Mouse (Mus musculus) forebrain, postnatal 0 days (tissue): Measurements from ENCODE around the gene Hspg2. TPM values are rescaled to one million over a fixed set of nuclear protein-coding genes. Genes with fewer than 3 reads are reported as not detected.

Experiments used
- ATAC-seq: fragments of 200-750 bp; cut with Nextera tagmentation; 2 replicates; pipeline ENCODE4 v1.8.0; 2017; ENCODE audit warnings: mild to moderate bottlenecking, moderate library complexity
- DNase-seq: peaks from one replicate; pipeline ENCODE4 v3.0.0-alpha.2; 2015
- H3K27ac ChIP-seq: fragments of 300-500 bp; sonication (generic); 2 replicates; pipeline ENCODE4 v1.5.1; 2014; ENCODE audit warnings: low read depth, mild to moderate bottlenecking, antibody characterized with exemption, low read length, moderate library complexity, mixed read lengths
- H3K27me3 ChIP-seq: fragments of 300-500 bp; sonication (generic); 2 replicates; pipeline ENCODE4 v1.6.1; 2014; ENCODE audit warnings: mild to moderate bottlenecking, low read length, mixed read lengths; ENCODE audit not compliant: insufficient read depth
- H3K36me3 ChIP-seq: fragments of 300-500 bp; sonication (generic); 2 replicates; pipeline ENCODE4 v1.6.1; 2014; ENCODE audit warnings: mild to moderate bottlenecking, moderate library complexity; ENCODE audit not compliant: insufficient read depth
- H3K4me1 ChIP-seq: fragments of 300-500 bp; sonication (generic); 2 replicates; pipeline ENCODE4 v1.6.1; 2014; ENCODE audit warnings: antibody characterized with exemption; ENCODE audit not compliant: insufficient read depth
- H3K4me2 ChIP-seq: fragments of 300-500 bp; sonication (generic); 2 replicates; pipeline ENCODE4 v1.6.1; 2014; ENCODE audit warnings: low read depth, mild to moderate bottlenecking, moderate library complexity
- H3K4me3 ChIP-seq: fragments of 300-500 bp; sonication (generic); 2 replicates; pipeline ENCODE4 v1.5.1; 2014; ENCODE audit warnings: low read depth, low read length, mixed read lengths
- H3K9ac ChIP-seq: fragments of 300-500 bp; sonication (generic); 2 replicates; pipeline ENCODE4 v1.6.1; 2014; ENCODE audit warnings: mild to moderate bottlenecking
- H3K9me3 ChIP-seq: fragments of 300-500 bp; sonication (generic); 2 replicates; pipeline ENCODE4 v1.6.1; 2016; ENCODE audit warnings: low read length
- CTCF ChIP-seq: sonication (generic); IDR thresholded peaks from 2 replicates; pipeline ENCODE4 v1.5.1; 2016; ENCODE audit warnings: antibody characterized with exemption, control low read depth, low read depth
- WGBS: fragments of 180-500 bp; shearing (Covaris S2); extraction: QIAGEN DNeasy Blood & Tissue Kit; methylation state at CpG from one replicate; pipeline ENCODE4 v1.1.7; 2014; 5-methylcytosine and 5-hydroxymethylcytosine counted together
- polyA plus RNA-seq: library from polyadenylated mRNA; unstranded; fragments of >200 nt; fragmentation: Nextera tagmentation; extraction: Ambion mirVana; gene quantifications from 2 replicates; pipeline ENCODE4 v1.2.1, GENCODE M21; 2015
- total RNA-seq: library from RNA; depleted of rRNA; stranded (reverse); fragments of >200 nt; gene quantifications from 2 replicates; pipeline ENCODE4 v1.2.3, GENCODE M21; 2014

Gene Hspg2
- total and polyA plus RNA-seq, 2 experiments from 2014 or later = 2.3 to 22.6 TPM

GRCm38 (mm10) chr4:137589586-137589985, 121.0 kb downstream of the Hspg2 start:
- no peak for ATAC-seq
- no peak overlapping the region for H3K9ac ChIP-seq
- no peaks in the 10 kb centered on the region; the same call in 1 of the 2 replicates for H3K27me3 ChIP-seq
- no peaks in the 10 kb centered on the region for H3K9me3 ChIP-seq
- H3K27ac ChIP-seq = no peak overlapping the region
- no peak overlapping the region for H3K4me2 ChIP-seq
- no peak for TF ChIP-seq CTCF
- no peaks in the 10 kb centered on the region for H3K4me1 ChIP-seq
- no peaks in the 10 kb centered on the region for H3K36me3 ChIP-seq
- H3K4me3 ChIP-seq = no peak overlapping the region
- WGBS = 83% methylated on average over 3 of the region's 3 CpGs
- no peak for DNase-seq

DNA sequence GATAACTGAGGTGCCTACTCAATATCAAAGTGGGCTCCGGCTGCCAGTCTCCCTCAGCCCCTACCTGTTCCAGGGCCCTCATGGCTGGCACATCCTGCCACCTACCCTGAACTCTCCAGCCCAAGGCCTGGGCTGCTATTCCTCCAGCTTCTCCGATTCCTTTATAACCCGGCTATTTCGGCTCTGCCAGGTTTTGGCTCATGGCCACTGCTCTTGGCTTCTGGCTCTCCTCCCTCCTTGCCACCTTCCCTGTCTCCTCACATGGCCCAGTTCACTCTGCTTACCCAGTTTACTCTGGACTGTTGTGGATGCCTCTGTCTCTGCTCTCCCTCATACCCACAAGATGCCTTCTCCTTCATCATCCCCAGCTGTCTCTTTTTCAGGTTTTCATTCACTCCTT, 122.4 kb downstream of the Hspg2 start:
- Histone ChIP-seq H3K27me3 (no peaks in the 10 kb centered on the region; the same call in 1 of the 2 replicates), H3K4me1 (peaks cover 12% of the 10 kb centered on the region), H3K9ac (no peak overlapping the region), H3K27ac (no peak overlapping the region), H3K4me2 (no peak overlapping the region), H3K9me3 (no peaks in the 10 kb centered on the region), H3K4me3 (no peak overlapping the region), H3K36me3 (no peaks in the 10 kb centered on the region)
- WGBS = 71% methylated on average over 4 of the region's 4 CpGs
- DNase-seq (no peak), ATAC-seq (no peak)
- no peak for TF ChIP-seq CTCF

DNA sequence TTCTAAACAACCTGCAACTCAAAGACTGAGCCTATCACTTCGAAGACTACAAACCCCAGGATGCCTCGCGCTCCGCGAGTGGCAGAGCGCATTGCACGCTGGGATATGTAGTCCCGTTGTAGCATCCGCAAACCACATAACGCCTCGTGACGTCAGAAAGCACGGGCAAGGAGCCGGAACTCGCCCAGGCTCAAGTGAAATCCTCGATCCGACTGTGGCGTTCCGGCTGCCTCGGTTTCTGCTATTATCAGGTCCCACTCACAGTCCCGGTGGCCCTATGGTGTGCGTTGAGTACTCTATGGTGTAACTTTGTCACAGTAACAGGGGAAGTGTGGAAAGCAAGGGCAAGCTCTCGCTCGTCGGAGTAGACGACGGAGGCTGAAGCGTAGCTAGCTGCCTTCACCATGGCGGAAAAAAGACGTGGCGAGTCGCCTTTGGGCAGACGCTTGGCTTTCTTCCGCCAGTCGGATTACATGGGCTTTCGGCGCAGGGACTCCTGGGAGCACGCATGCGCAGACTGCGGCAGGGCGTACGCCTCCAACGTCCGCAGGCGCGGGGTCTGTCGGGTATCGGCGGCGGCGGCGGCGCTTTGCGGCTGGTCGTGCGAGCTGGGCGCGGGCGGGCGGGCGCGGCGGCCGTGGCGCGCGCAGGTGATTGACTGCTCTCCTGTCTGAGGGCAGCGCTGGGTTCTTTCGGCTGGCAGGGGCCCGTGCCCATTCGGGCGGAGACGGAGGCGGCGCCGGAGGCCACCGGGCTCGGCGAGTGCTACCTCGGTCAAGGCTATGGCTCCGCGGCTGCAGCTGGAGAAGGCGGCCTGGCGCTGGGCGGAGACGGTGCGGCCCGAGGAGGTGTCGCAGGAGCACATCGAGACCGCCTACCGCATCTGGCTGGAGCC, 125.3 kb downstream of the Hspg2 start, which contains the start of gene Usp48:
Gene Usp48 (plus strand): TSS at position 155 of the 895 bp plus-strand sequence.
- Histone ChIP-seq H3K9me3 (no peaks in the 10 kb centered on the region), H3K4me1 (peaks cover 18% of the 10 kb centered on the region), H3K9ac (peak within 1 kb of the TSS; percentile 90), H3K27ac (peak within 1 kb of the TSS; percentile 99), H3K27me3 (no peaks in the 10 kb centered on the region), H3K4me3 (peak within 1 kb of the TSS; percentile 97), H3K4me2 (peak within 1 kb of the TSS; percentile 70), H3K36me3 (no peaks in the 10 kb centered on the region)
- TF ChIP-seq CTCF = 0 out of 2 replicates have a peak, but pooled peaks have one; percentile 12
- 1% methylated on average over 92 of the region's 92 CpGs for WGBS
- DNase-seq (peak; percentile 100), ATAC-seq (peak; percentile 95)

DNA sequence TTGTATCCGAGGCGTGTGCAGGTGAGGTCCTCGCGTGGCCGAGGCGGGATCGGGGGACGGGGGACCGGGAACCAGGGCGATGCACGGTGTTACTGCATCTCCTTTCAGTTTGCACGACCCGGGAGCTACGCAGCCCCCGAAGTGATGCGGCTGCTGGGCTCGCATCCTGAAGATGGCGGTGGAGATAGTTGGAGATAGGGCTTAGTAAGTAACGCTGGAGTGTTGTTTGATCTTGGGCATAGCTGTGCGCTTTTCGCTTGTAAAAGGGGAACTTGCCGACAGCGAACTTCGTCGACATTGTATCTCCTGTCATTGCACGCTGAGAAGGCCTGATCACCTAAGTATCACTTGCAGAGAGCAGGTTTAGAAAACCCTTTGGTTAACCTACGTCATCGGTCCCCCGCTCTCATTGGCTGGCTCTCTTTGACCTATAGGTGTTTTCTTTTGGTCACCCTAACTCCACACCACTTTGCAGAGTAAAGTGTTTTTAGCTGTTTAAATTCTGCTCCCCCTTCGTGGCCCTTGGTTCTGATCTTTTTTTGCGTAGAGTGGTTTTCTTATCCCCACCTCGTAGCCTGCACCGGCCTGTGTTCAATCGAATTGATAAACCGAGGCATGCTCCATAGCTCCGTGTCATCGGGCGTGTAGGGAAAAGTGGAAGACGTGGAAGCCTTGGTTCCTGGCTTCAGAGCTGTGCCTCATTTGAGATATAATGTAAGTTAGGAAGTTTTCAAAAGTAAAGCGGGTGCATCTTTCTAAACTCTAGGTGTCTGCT, 126.1 kb downstream of the Hspg2 start:
- peak; percentile 33 for ATAC-seq
- peaks cover 18% of the 10 kb centered on the region for H3K4me1 ChIP-seq

GRCm38 (mm10) chr4:137597098-137597630, 128.6 kb downstream of the Hspg2 start:
- Histone ChIP-seq H3K36me3 (no peaks in the 10 kb centered on the region), H3K9ac (no peak overlapping the region), H3K4me3 (no peak overlapping the region), H3K4me2 (no peak overlapping the region), H3K4me1 (peaks cover 18% of the 10 kb centered on the region), H3K9me3 (no peaks in the 10 kb centered on the region), H3K27ac (no peak overlapping the region), H3K27me3 (no peaks in the 10 kb centered on the region)
- 92% methylated on average over 4 of the region's 4 CpGs for WGBS
- TF ChIP-seq CTCF = no peak
- no peak for DNase-seq
- no peak for ATAC-seq

More for the DNA sequence above, 126.1 kb downstream of the Hspg2 start:
- Histone ChIP-seq H3K27ac (peak overlapping the region; percentile 99), H3K27me3 (no peaks in the 10 kb centered on the region), H3K9ac (peak overlapping the region; percentile 90), H3K36me3 (no peaks in the 10 kb centered on the region), H3K4me2 (peak overlapping the region; percentile 70), H3K9me3 (no peaks in the 10 kb centered on the region), H3K4me3 (peak overlapping the region; percentile 97)
- peak; percentile 9; the same call in 1 of the 2 replicates for TF ChIP-seq CTCF
- peak; percentile 71 for DNase-seq
- 5% methylated on average over 40 of the region's 40 CpGs for WGBS

GRCm38 (mm10) chr4:137598577-137598976, 130.0 kb downstream of the Hspg2 start:
- H3K9me3 ChIP-seq = no peaks in the 10 kb centered on the region
- no peaks in the 10 kb centered on the region for H3K36me3 ChIP-seq
- H3K4me2 ChIP-seq = no peak overlapping the region
- TF ChIP-seq CTCF = no peak
- no peak for DNase-seq
- no peak overlapping the region for H3K4me3 ChIP-seq
- 76% methylated on average over 5 of the region's 5 CpGs for WGBS
- H3K9ac ChIP-seq = no peak overlapping the region
- ATAC-seq = no peak
- H3K4me1 ChIP-seq = peaks cover 18% of the 10 kb centered on the region
- H3K27me3 ChIP-seq = no peaks in the 10 kb centered on the region
- no peak overlapping the region for H3K27ac ChIP-seq
